Mouse (Mus musculus) midbrain, embryonic 13.5 days (tissue): ENCODE data around the gene Unc5c. TPM values are rescaled to one million over a fixed set of nuclear protein-coding genes. Genes with fewer than 3 reads are reported as not detected.

ENCODE experiments used
- ATAC-seq: fragments of 200-750 bp; cut with Nextera tagmentation; 2 replicates; pipeline ENCODE4 v1.8.0; 2017; ENCODE audit warnings: mild to moderate bottlenecking, moderate TSS enrichment, moderate library complexity
- H3K27ac ChIP-seq: fragments of 300-500 bp; sonication (generic); 2 replicates; pipeline ENCODE4 v1.5.1; 2015; ENCODE audit warnings: inconsistent platforms, mild to moderate bottlenecking, moderate library complexity
- H3K27me3 ChIP-seq: fragments of 300-500 bp; sonication (generic); 2 replicates; pipeline ENCODE4 v1.6.1; 2015; ENCODE audit warnings: mild to moderate bottlenecking, inconsistent platforms
- H3K36me3 ChIP-seq: fragments of 300-500 bp; sonication (generic); 2 replicates; pipeline ENCODE4 v1.6.1; 2015; ENCODE audit warnings: mild to moderate bottlenecking, inconsistent platforms
- H3K4me1 ChIP-seq: fragments of 300-500 bp; sonication (generic); replicated peaks from 2 replicates; pipeline ENCODE4 v1.6.1; 2015; ENCODE audit warnings: inconsistent platforms
- H3K4me2 ChIP-seq: fragments of 300-500 bp; sonication (generic); replicated peaks from 2 replicates; pipeline ENCODE4 v1.6.1; 2015; ENCODE audit warnings: moderate library complexity, mild to moderate bottlenecking, inconsistent platforms
- H3K4me3 ChIP-seq: fragments of 300-500 bp; sonication (generic); replicated peaks from 2 replicates; pipeline ENCODE4 v1.5.1; 2015; ENCODE audit warnings: mild to moderate bottlenecking, inconsistent platforms
- H3K9ac ChIP-seq: fragments of 300-500 bp; sonication (generic); replicated peaks from 2 replicates; pipeline ENCODE4 v1.6.1; 2015; ENCODE audit warnings: mild to moderate bottlenecking, inconsistent platforms
- H3K9me3 ChIP-seq: fragments of 300-500 bp; sonication (generic); 2 replicates; pipeline ENCODE4 v1.6.1; 2016; ENCODE audit warnings: mild to moderate bottlenecking, inconsistent platforms
- WGBS: fragments of 180-500 bp; shearing (Covaris S2); methylation state at CpG from one replicate; pipeline ENCODE4 v1.1.7; 2015; 5-methylcytosine and 5-hydroxymethylcytosine counted together
- polyA plus RNA-seq: library from polyadenylated mRNA; unstranded; fragments of >200 nt; fragmentation: Nextera tagmentation; extraction: Ambion mirVana; gene quantifications from 2 replicates; pipeline ENCODE4 v1.2.1, GENCODE M21; 2015

The Unc5c gene
- 9.9 and 11.2 TPM in 2 replicates for polyA plus RNA-seq

- H3K36me3 ChIP-seq: no peaks in the 10 kb centered on the region
- H3K4me2 ChIP-seq: peak within 1 kb of the TSS; percentile 90
- under 1% methylated on average over 61 of the region's 61 CpGs for WGBS
- peaks cover 35% of the 10 kb centered on the region for H3K27me3 ChIP-seq
- peak within 1 kb of the TSS; percentile 84 for H3K4me3 ChIP-seq
- no peaks in the 10 kb centered on the region for H3K9me3 ChIP-seq
- peak within 1 kb of the TSS; percentile 93 for H3K27ac ChIP-seq
- ATAC-seq: peak; percentile 92
- H3K4me1 ChIP-seq: peaks cover 37% of the 10 kb centered on the region
- peak within 1 kb of the TSS; percentile 88 for H3K9ac ChIP-seq
Observed at GRCm38 (mm10) chr3:141465104-141465705, at the start of gene Unc5c. TSS of gene Unc5c (plus strand) at chr3:141465216.

GRCm38 (mm10) chr3:141457475-141457874 lies 7.5 kb upstream of the Unc5c start:
- Histone ChIP-seq H3K36me3 (no peaks in the 10 kb centered on the region), H3K27ac (no peak overlapping the region), H3K4me2 (no peak overlapping the region), H3K9me3 (no peaks in the 10 kb centered on the region), H3K4me3 (no peak overlapping the region), H3K4me1 (peaks cover 8% of the 10 kb centered on the region), H3K27me3 (0 out of 2 replicates have a peak, but pooled peaks cover 4% of the 10 kb centered on the region), H3K9ac (no peak overlapping the region)
- 92% methylated on average over 2 of the region's 2 CpGs for WGBS
- no peak for ATAC-seq

GRCm38 (mm10) chr3:141462482-141462881 lies 2.5 kb upstream of the Unc5c start:
- WGBS: 56% methylated on average over 7 of the region's 7 CpGs
- no peak overlapping the region for H3K4me2 ChIP-seq
- H3K4me3 ChIP-seq: no peak overlapping the region
- no peak overlapping the region for H3K27ac ChIP-seq
- H3K27me3 ChIP-seq: peaks cover 29% of the 10 kb centered on the region
- H3K9ac ChIP-seq: no peak overlapping the region
- no peak for ATAC-seq
- H3K36me3 ChIP-seq: no peaks in the 10 kb centered on the region
- peaks cover 31% of the 10 kb centered on the region for H3K4me1 ChIP-seq
- no peaks in the 10 kb centered on the region for H3K9me3 ChIP-seq

- Histone ChIP-seq H3K9me3 (no peaks in the 10 kb centered on the region), H3K36me3 (no peaks in the 10 kb centered on the region), H3K9ac (peak overlapping the region; percentile 88), H3K27me3 (peaks cover 35% of the 10 kb centered on the region), H3K4me1 (peaks cover 37% of the 10 kb centered on the region), H3K4me3 (peak overlapping the region; percentile 84), H3K27ac (peak overlapping the region; percentile 93), H3K4me2 (peak overlapping the region; percentile 90)
- ATAC-seq: peak; percentile 81
- under 1% methylated on average over 26 of the region's 26 CpGs for WGBS
Observed at GRCm38 (mm10) chr3:141464691-141465103, 319 bp upstream of the Unc5c start.

- H3K4me1 ChIP-seq: peaks cover 37% of the 10 kb centered on the region
- ATAC-seq: peak; percentile 8; the same call in 1 of the 2 replicates
- H3K4me2 ChIP-seq: peak overlapping the region; percentile 90
- H3K9ac ChIP-seq: peak overlapping the region; percentile 88
- H3K9me3 ChIP-seq: no peaks in the 10 kb centered on the region
- WGBS: 1% methylated on average over 20 of the region's 20 CpGs
- H3K27me3 ChIP-seq: peaks cover 35% of the 10 kb centered on the region
- peak overlapping the region; percentile 84 for H3K4me3 ChIP-seq
- no peaks in the 10 kb centered on the region for H3K36me3 ChIP-seq
- H3K27ac ChIP-seq: peak overlapping the region; percentile 93
Observed at GRCm38 (mm10) chr3:141466061-141466460, 1.0 kb downstream of the Unc5c start.

- Histone ChIP-seq H3K4me1 (peaks cover 35% of the 10 kb centered on the region), H3K4me2 (peak overlapping the region; percentile 90), H3K9ac (peak overlapping the region; percentile 88), H3K9me3 (no peaks in the 10 kb centered on the region), H3K4me3 (peak overlapping the region; percentile 84), H3K27me3 (peaks cover 35% of the 10 kb centered on the region), H3K36me3 (no peaks in the 10 kb centered on the region), H3K27ac (peak overlapping the region; percentile 61)
- no peak for ATAC-seq
- WGBS: 6% methylated on average over 3 of the region's 3 CpGs
Observed at GRCm38 (mm10) chr3:141466727-141467335, 1.8 kb downstream of the Unc5c start.

- peaks cover 23% of the 10 kb centered on the region for H3K4me1 ChIP-seq
- H3K4me2 ChIP-seq: peak overlapping the region; percentile 90
- no peak for ATAC-seq
- WGBS: 65% methylated on average over 2 of the region's 2 CpGs
- H3K9me3 ChIP-seq: no peaks in the 10 kb centered on the region
- no peak overlapping the region for H3K27ac ChIP-seq
- H3K9ac ChIP-seq: no peak overlapping the region
- peaks cover 21% of the 10 kb centered on the region for H3K27me3 ChIP-seq
- no peaks in the 10 kb centered on the region for H3K36me3 ChIP-seq
- H3K4me3 ChIP-seq: peak overlapping the region; percentile 11; the same call in 1 of the 2 replicates
Observed at GRCm38 (mm10) chr3:141469338-141469737, 4.3 kb downstream of the Unc5c start.

GRCm38 (mm10) chr3:141473205-141473604 lies 8.2 kb downstream of the Unc5c start:
- Histone ChIP-seq H3K4me1 (0 out of 2 replicates have a peak, but pooled peaks cover 3% of the 10 kb centered on the region), H3K27me3 (0 out of 2 replicates have a peak, but pooled peaks cover under 1% of the 10 kb centered on the region), H3K27ac (no peak overlapping the region), H3K9me3 (no peaks in the 10 kb centered on the region), H3K36me3 (no peaks in the 10 kb centered on the region), H3K4me3 (no peak overlapping the region), H3K4me2 (no peak overlapping the region), H3K9ac (no peak overlapping the region)
- 85% methylated on average over 5 of the region's 5 CpGs for WGBS
- no peak for ATAC-seq

GRCm38 (mm10) chr3:141475389-141475788 lies 10.4 kb downstream of the Unc5c start:
- Histone ChIP-seq H3K4me2 (no peak overlapping the region), H3K4me1 (0 out of 2 replicates have a peak, but pooled peaks cover 3% of the 10 kb centered on the region), H3K4me3 (no peak overlapping the region), H3K27ac (no peak overlapping the region), H3K27me3 (no peaks in the 10 kb centered on the region), H3K9me3 (no peaks in the 10 kb centered on the region), H3K36me3 (no peaks in the 10 kb centered on the region), H3K9ac (no peak overlapping the region)
- no peak for ATAC-seq
- WGBS: 91% methylated on average over 5 of the region's 5 CpGs

- H3K9ac ChIP-seq: no peak overlapping the region
- no peaks in the 10 kb centered on the region for H3K9me3 ChIP-seq
- WGBS: 68% methylated on average over 6 of the region's 6 CpGs
- H3K4me3 ChIP-seq: no peak overlapping the region
- H3K4me1 ChIP-seq: 0 out of 2 replicates have a peak, but pooled peaks cover 3% of the 10 kb centered on the region
- H3K4me2 ChIP-seq: no peak overlapping the region
- H3K27me3 ChIP-seq: no peaks in the 10 kb centered on the region
- no peak for ATAC-seq
- H3K27ac ChIP-seq: no peak overlapping the region
- H3K36me3 ChIP-seq: no peaks in the 10 kb centered on the region
Observed at GRCm38 (mm10) chr3:141475919-141476318, 10.9 kb downstream of the Unc5c start.

GRCm38 (mm10) chr3:141476670-141477069 lies 11.7 kb downstream of the Unc5c start:
- whole genome bisulfite sequencing: 56% methylated on average over 3 of the region's 3 CpGs
- Histone ChIP-seq H3K36me3 (no peaks in the 10 kb centered on the region), H3K27ac (no peak overlapping the region), H3K4me2 (no peak overlapping the region), H3K27me3 (no peaks in the 10 kb centered on the region), H3K9me3 (no peaks in the 10 kb centered on the region), H3K4me1 (0 out of 2 replicates have a peak, but pooled peaks cover 3% of the 10 kb centered on the region), H3K9ac (no peak overlapping the region), H3K4me3 (no peak overlapping the region)
- peak; percentile 45 for ATAC-seq

- H3K9ac ChIP-seq: no peak overlapping the region
- no peak overlapping the region for H3K4me3 ChIP-seq
- 86% methylated on average over 4 of the region's 4 CpGs for WGBS
- H3K27me3 ChIP-seq: no peaks in the 10 kb centered on the region
- H3K4me2 ChIP-seq: no peak overlapping the region
- no peaks in the 10 kb centered on the region for H3K4me1 ChIP-seq
- no peaks in the 10 kb centered on the region for H3K9me3 ChIP-seq
- H3K27ac ChIP-seq: no peak overlapping the region
- H3K36me3 ChIP-seq: no peaks in the 10 kb centered on the region
- ATAC-seq: no peak
Observed at GRCm38 (mm10) chr3:141482465-141482864, 17.4 kb downstream of the Unc5c start.
